Mouse (Mus musculus): ENCODE measurements around the gene Ccdc122.
A peak's percentile ranks its signal among the peaks of the same experiment; 100 is the strongest.
"Not testable (repeated sequence)": the region's sequence is repeated elsewhere in the genome, so short reads cannot be mapped to it uniquely, and the experiment has no call there.

Gene Ccdc122

DNA sequence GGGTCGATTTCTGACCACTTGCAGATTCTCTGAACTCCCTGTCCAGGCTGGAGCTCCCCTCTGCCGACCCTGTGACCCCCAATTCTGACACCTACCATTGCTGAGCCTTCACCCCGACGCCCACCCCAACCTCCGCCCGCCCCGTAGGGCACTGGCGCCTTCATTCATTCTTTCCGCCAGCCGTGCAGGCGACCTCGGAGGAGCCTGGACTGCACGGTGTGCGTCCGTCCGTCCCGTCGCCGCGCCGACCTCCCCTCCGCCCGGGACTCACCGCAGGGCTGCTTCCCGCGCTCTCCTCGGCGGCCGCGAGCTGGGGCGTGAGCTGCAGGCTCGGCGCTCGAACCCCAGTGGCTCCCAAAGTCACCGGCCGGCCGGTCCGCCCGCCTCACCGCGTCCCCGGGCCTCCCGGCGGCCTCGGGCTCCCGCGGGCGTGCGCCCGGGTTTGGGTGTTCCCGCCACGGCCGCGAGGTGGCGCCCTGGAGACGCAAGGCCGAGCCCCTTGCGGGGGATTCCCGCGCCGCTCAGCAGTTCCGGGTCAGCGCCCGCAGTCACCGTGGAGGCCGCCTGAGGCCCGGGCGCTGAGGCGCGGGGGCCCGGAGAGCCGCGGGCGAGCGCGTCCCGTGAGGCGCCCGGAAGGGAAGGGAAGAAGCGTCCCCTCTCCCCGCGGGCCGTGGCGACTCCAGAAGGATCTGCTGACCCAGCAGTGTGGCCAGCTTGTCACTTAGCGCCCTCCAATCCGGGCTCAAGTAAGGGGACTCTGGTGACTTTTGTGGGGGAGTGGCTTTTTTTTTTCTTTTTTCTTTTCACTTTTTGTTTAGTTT lies at the start of gene Ccdc122, which contains the start of gene Lacc1:
Gene Ccdc122, plus strand, starts transcription at position 547 of the 821 bp plus-strand sequence.
Gene Lacc1, minus strand, starts transcription at position 679 of the 821 bp plus-strand sequence.
- H3K27me3 ChIP-seq (ENCODE audit: insufficient read depth, low read length): peaks cover 15% of the 10 kb centered on the region
- TF ChIP-seq CTCF (conservative IDR thresholded peaks at IDR 0.05; ENCODE audit: low read length): no peak
- no peak for TF ChIP-seq NANOG (IDR thresholded peaks at IDR 0.05; ENCODE audit: borderline replicate concordance, low read length)
- TF ChIP-seq POU5F1 (IDR thresholded peaks at IDR 0.05; ENCODE audit: borderline replicate concordance, low read length): no peak
- H3K4me3 ChIP-seq (replicated peaks; ENCODE audit: low read length): peak within 1 kb of the TSS; percentile 78
- no peaks in the 10 kb centered on the region for H3K36me3 ChIP-seq (ENCODE audit: insufficient read depth, low read length)
- H3K4me1 ChIP-seq (replicated peaks; ENCODE audit: low read depth, low read length): no peaks in the 10 kb centered on the region
- no peaks in the 10 kb centered on the region for H3K9me3 ChIP-seq (ENCODE audit: low read length)

- not testable (repeated sequence) for H3K36me3 ChIP-seq (ENCODE audit: insufficient read depth, low read length); H3K27me3 ChIP-seq (ENCODE audit: insufficient read depth, low read length); H3K4me3 ChIP-seq (replicated peaks; ENCODE audit: low read length); H3K9me3 ChIP-seq (ENCODE audit: low read length)
- peak; percentile 15; the same call in 1 of the 2 replicates for TF ChIP-seq NANOG (IDR thresholded peaks at IDR 0.05; ENCODE audit: borderline replicate concordance, low read length)
- H3K4me1 ChIP-seq (replicated peaks; ENCODE audit: low read depth, low read length): peaks cover 27% of the 10 kb centered on the region
Measured at GRCm38 (mm10) chr14:76990351-76990750, 46.2 kb upstream of the Ccdc122 start.

DNA sequence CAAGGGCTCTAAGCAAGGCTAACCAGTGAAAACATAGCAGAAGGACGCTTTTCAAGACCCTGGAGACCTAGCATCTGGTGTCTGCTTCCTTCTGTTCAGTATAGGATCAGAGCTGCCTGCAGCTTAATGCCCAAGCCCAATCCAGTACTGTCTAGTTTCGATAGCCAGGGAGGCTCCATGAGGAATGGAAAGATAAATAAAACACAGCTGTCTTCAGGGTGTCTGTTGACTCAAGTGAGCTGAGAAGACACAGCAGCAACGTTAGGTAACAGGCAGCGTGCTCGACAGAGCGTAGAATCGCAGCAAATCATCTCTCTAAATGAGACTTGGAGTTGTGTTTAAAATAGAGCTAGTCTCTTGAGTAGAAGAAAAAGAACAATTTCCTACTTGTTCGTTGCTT lies 31.8 kb upstream of the Ccdc122 start:
- Histone ChIP-seq H3K4me1 (replicated peaks; ENCODE audit: low read depth, low read length) (peaks cover 17% of the 10 kb centered on the region), H3K27me3 (ENCODE audit: insufficient read depth, low read length) (no peaks in the 10 kb centered on the region), H3K4me3 (replicated peaks; ENCODE audit: low read length) (no peak overlapping the region), H3K9me3 (ENCODE audit: low read length) (peaks cover 20% of the 10 kb centered on the region), H3K36me3 (ENCODE audit: insufficient read depth, low read length) (no peaks in the 10 kb centered on the region)
- TF ChIP-seq POU5F1 (IDR thresholded peaks at IDR 0.05; ENCODE audit: borderline replicate concordance, low read length) (no peak), NANOG (IDR thresholded peaks at IDR 0.05; ENCODE audit: borderline replicate concordance, low read length) (no peak), CTCF (conservative IDR thresholded peaks at IDR 0.05; ENCODE audit: low read length) (no peak)

DNA sequence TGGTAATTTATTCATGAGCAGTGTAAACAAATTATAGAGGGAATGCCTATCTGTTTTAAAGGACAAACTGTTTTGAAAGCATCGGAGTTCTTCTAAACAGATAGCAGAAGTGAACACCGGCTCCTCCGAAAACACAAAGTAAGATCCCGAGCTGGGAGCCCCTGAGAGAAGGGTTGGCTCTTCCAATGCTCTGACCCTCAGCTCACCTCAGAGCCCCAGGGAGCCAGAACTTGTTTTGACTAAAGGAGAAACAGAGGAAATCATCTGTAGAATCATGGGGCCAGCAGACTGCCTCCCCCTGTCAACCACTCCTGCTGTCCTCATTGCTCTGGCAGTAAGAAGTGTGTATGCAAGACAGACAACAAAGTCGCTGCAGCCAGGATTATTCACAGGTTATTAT lies 31.0 kb upstream of the Ccdc122 start:
- TF ChIP-seq POU5F1 (IDR thresholded peaks at IDR 0.05; ENCODE audit: borderline replicate concordance, low read length): no peak
- TF ChIP-seq CTCF (conservative IDR thresholded peaks at IDR 0.05; ENCODE audit: low read length): no peak
- no peak for TF ChIP-seq NANOG (IDR thresholded peaks at IDR 0.05; ENCODE audit: borderline replicate concordance, low read length)
- Histone ChIP-seq H3K36me3 (ENCODE audit: insufficient read depth, low read length) (no peaks in the 10 kb centered on the region), H3K4me3 (replicated peaks; ENCODE audit: low read length) (no peak overlapping the region), H3K27me3 (ENCODE audit: insufficient read depth, low read length) (no peaks in the 10 kb centered on the region), H3K9me3 (ENCODE audit: low read length) (peaks cover 20% of the 10 kb centered on the region), H3K4me1 (replicated peaks; ENCODE audit: low read depth, low read length) (peaks cover 17% of the 10 kb centered on the region)

DNA sequence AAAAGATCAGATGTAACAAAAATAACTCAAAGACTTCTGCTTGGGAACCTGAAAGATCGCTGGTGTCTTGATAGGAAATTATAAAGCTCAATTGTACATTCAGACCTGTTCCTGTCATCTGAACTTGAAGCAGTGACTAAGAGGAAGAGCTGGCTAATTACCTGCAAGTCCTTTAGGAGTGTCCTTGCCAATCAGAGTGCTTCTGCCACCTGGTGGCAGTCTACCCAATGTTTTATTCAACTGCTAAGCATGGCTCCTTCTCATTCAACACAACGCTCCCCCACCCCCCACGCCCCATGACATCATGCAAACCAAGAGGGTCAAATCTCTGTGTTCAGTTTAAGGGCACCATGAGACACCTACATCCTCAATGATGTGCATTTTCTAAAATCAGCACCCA lies 28.3 kb upstream of the Ccdc122 start:
- Histone ChIP-seq H3K9me3 (ENCODE audit: low read length) (peaks cover 13% of the 10 kb centered on the region), H3K27me3 (ENCODE audit: insufficient read depth, low read length) (no peaks in the 10 kb centered on the region), H3K36me3 (ENCODE audit: insufficient read depth, low read length) (no peaks in the 10 kb centered on the region), H3K4me3 (replicated peaks; ENCODE audit: low read length) (no peak overlapping the region), H3K4me1 (replicated peaks; ENCODE audit: low read depth, low read length) (peaks cover 17% of the 10 kb centered on the region)
- TF ChIP-seq NANOG (IDR thresholded peaks at IDR 0.05; ENCODE audit: borderline replicate concordance, low read length): no peak
- TF ChIP-seq CTCF (conservative IDR thresholded peaks at IDR 0.05; ENCODE audit: low read length): peak; percentile 40

- H3K9me3 ChIP-seq (ENCODE audit: low read length): no peaks in the 10 kb centered on the region
- peaks cover 7% of the 10 kb centered on the region for H3K4me1 ChIP-seq (replicated peaks; ENCODE audit: low read depth, low read length)
- H3K27me3 ChIP-seq (ENCODE audit: insufficient read depth, low read length): no peaks in the 10 kb centered on the region
- TF ChIP-seq POU5F1 (IDR thresholded peaks at IDR 0.05; ENCODE audit: borderline replicate concordance, low read length): no peak
- peak; percentile 86 for TF ChIP-seq CTCF (conservative IDR thresholded peaks at IDR 0.05; ENCODE audit: low read length)
- TF ChIP-seq NANOG (IDR thresholded peaks at IDR 0.05; ENCODE audit: borderline replicate concordance, low read length): no peak
- H3K36me3 ChIP-seq (ENCODE audit: insufficient read depth, low read length): no peaks in the 10 kb centered on the region
- no peak overlapping the region for H3K4me3 ChIP-seq (replicated peaks; ENCODE audit: low read length)
Measured at GRCm38 (mm10) chr14:77011804-77012203, 24.8 kb upstream of the Ccdc122 start.

DNA sequence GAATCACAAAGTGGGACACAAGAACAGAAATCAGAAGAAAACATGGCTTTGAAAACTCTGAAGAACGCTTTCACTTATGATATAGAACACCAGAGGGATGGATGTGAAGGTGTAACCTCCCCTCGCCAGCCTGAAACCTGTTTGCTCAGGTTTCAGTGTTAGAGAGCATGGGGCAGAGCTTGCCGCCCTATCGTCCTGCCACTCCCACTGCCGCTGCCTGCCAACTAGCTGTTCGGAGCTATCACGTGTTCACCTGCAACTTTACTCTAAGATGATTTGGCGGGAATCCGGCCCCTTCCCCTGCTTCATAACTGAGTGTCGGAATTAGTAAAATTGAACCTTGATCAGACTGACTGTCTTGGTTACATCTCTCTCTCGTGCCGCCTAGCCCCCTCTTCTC lies 19.8 kb upstream of the Ccdc122 start:
- peaks cover 12% of the 10 kb centered on the region for H3K4me1 ChIP-seq (replicated peaks; ENCODE audit: low read depth, low read length)
- not testable (repeated sequence) for H3K27me3 ChIP-seq (ENCODE audit: insufficient read depth, low read length); H3K9me3 ChIP-seq (ENCODE audit: low read length); H3K36me3 ChIP-seq (ENCODE audit: insufficient read depth, low read length); H3K4me3 ChIP-seq (replicated peaks; ENCODE audit: low read length)

DNA sequence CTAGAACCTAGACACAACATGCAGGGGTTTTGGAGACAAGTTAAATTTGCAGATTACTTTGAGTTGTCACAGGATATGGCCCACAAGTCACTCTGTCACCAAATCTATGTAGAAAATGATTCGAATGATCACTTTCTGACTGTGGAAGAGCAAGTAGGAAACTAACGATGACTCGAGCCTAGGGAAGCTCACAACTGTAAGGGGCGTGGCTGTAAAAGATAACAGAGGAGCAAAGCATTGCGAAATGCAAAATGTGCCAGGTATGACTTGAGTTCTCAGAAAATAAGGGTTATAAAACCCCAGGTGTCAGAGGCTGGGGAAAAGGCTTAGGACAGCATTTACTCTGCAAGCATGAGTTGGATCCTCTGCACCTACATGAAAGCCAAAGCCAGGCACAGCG lies 19.4 kb upstream of the Ccdc122 start:
- Histone ChIP-seq H3K4me3 (replicated peaks; ENCODE audit: low read length) (no peak overlapping the region), H3K4me1 (replicated peaks; ENCODE audit: low read depth, low read length) (peaks cover 12% of the 10 kb centered on the region), H3K27me3 (ENCODE audit: insufficient read depth, low read length) (peaks cover 6% of the 10 kb centered on the region; the same call in 1 of the 2 replicates), H3K9me3 (ENCODE audit: low read length) (no peaks in the 10 kb centered on the region), H3K36me3 (ENCODE audit: insufficient read depth, low read length) (no peaks in the 10 kb centered on the region)
- no peak for TF ChIP-seq POU5F1 (IDR thresholded peaks at IDR 0.05; ENCODE audit: borderline replicate concordance, low read length)
- no peak for TF ChIP-seq CTCF (conservative IDR thresholded peaks at IDR 0.05; ENCODE audit: low read length)
- TF ChIP-seq NANOG (IDR thresholded peaks at IDR 0.05; ENCODE audit: borderline replicate concordance, low read length): no peak

DNA sequence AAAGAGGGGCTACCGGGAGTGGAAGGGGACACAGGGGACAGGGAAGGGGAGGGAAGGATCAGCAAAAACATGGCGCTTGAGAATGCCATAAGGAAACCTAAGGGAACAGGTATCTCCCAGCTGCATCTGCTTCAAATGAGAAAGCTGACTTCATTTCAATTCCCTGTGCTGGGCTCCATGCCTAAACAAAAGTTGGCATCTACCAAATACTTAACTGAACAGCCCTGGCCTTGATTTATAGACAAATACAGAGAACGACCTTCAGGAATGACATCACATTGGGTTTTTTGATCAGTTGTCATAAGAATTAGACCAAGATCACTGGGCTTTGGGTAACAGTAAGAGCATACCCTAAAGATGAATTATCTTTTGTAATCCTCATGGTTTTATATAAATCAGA lies 12.1 kb upstream of the Ccdc122 start:
- Histone ChIP-seq H3K27me3 (ENCODE audit: insufficient read depth, low read length) (no peaks in the 10 kb centered on the region), H3K4me3 (replicated peaks; ENCODE audit: low read length) (no peak overlapping the region), H3K9me3 (ENCODE audit: low read length) (no peaks in the 10 kb centered on the region), H3K4me1 (replicated peaks; ENCODE audit: low read depth, low read length) (peaks cover 7% of the 10 kb centered on the region), H3K36me3 (ENCODE audit: insufficient read depth, low read length) (no peaks in the 10 kb centered on the region)
- TF ChIP-seq NANOG (IDR thresholded peaks at IDR 0.05; ENCODE audit: borderline replicate concordance, low read length): no peak
- TF ChIP-seq CTCF (conservative IDR thresholded peaks at IDR 0.05; ENCODE audit: low read length): no peak
- no peak for TF ChIP-seq POU5F1 (IDR thresholded peaks at IDR 0.05; ENCODE audit: borderline replicate concordance, low read length)
